Mouse (Mus musculus) thymus, postnatal 0 days (tissue): Measurements from ENCODE around the gene Cenpa. TPM values are rescaled to one million over a fixed set of nuclear protein-coding genes. Genes with fewer than 3 reads are reported as not detected.
"Not testable (repeated sequence)": the region's sequence is repeated elsewhere in the genome, so short reads cannot be mapped to it uniquely, and the experiment has no call there.

Experiments
- DNase-seq: peaks from one replicate; pipeline ENCODE4 v3.0.0-alpha.2; 2015; ENCODE audit warnings: low spot score
- polyA plus RNA-seq: library from polyadenylated mRNA; unstranded; fragments of >200 nt; fragmentation: Nextera tagmentation; extraction: Ambion mirVana; gene quantifications from 2 replicates; pipeline ENCODE4 v1.2.1, GENCODE M21; 2015

The Cenpa gene
- polyA plus RNA-seq, 1 experiment from 2014 or later, result 404 TPM

- DNase-seq, result no peak
Observed at GRCm38 (mm10) chr5:30678722-30679296, 12.2 kb downstream of the Cenpa start.

GRCm38 (mm10) chr5:30679593-30679992 is 13.0 kb downstream of the Cenpa start:
- no peak for DNase-seq

GRCm38 (mm10) chr5:30681970-30682369 is 15.4 kb downstream of the Cenpa start:
- DNase-seq, result no peak

- no peak for DNase-seq
Observed at GRCm38 (mm10) chr5:30682967-30683600, 16.5 kb downstream of the Cenpa start.

GRCm38 (mm10) chr5:30683993-30684392 is 17.4 kb downstream of the Cenpa start:
- no peak for DNase-seq

GRCm38 (mm10) chr5:30686781-30687180 is 20.2 kb downstream of the Cenpa start:
- DNase-seq, result peak; percentile 37

GRCm38 (mm10) chr5:30700361-30701000 is 33.9 kb downstream of the Cenpa start:
- no peak for DNase-seq

- not testable (repeated sequence) for DNase-seq
Observed at GRCm38 (mm10) chr5:30701373-30701772, 34.8 kb downstream of the Cenpa start.

- no peak for DNase-seq
Observed at GRCm38 (mm10) chr5:30701866-30702265, 35.3 kb downstream of the Cenpa start.

- DNase-seq, result peak; percentile 87
Observed at GRCm38 (mm10) chr5:30709744-30710383, 43.3 kb downstream of the Cenpa start.

GRCm38 (mm10) chr5:30710486-30710885 is 43.9 kb downstream of the Cenpa start:
- DNase-seq, result no peak

GRCm38 (mm10) chr5:30711147-30712001 is 44.8 kb downstream of the Cenpa start, which contains the start of gene Dpysl5:
Dpysl5 (plus strand) TSS chr5:30711564.
- peak; percentile 77 for DNase-seq

GRCm38 (mm10) chr5:30712002-30712390 is 45.4 kb downstream of the Cenpa start:
- DNase-seq, result no peak

- peak; percentile 40 for DNase-seq
Observed at GRCm38 (mm10) chr5:30712441-30713298, 46.1 kb downstream of the Cenpa start.

- DNase-seq, result no peak
Observed at GRCm38 (mm10) chr5:30713299-30713675, 46.7 kb downstream of the Cenpa start.

GRCm38 (mm10) chr5:30713691-30714090 is 47.1 kb downstream of the Cenpa start:
- DNase-seq, result no peak

- DNase-seq, result no peak
Observed at GRCm38 (mm10) chr5:30716311-30716710, 49.7 kb downstream of the Cenpa start.

GRCm38 (mm10) chr5:30717506-30717905 is 50.9 kb downstream of the Cenpa start:
- no peak for DNase-seq

- DNase-seq, result no peak
Observed at GRCm38 (mm10) chr5:30717991-30718703, 51.6 kb downstream of the Cenpa start.

- DNase-seq, result no peak
Observed at GRCm38 (mm10) chr5:30721935-30722334, 55.4 kb downstream of the Cenpa start.
